Mouse (Mus musculus) left cerebral cortex, adult 8-10 months (tissue): ENCODE measurements at regions not wholly inside any gene's neighbourhood (a gene's known extent, or its start where the extent isn't known, plus 50 kb on each side); places are given as distances from the start of the nearest gene placed in this dataset.

Experiments
- DNase-seq, 2 experiments: peaks; one replicate each; pipeline ENCODE4 v3.0.0; 2022; ENCODE audit warnings: low spot score in 2 of 2

DNA sequence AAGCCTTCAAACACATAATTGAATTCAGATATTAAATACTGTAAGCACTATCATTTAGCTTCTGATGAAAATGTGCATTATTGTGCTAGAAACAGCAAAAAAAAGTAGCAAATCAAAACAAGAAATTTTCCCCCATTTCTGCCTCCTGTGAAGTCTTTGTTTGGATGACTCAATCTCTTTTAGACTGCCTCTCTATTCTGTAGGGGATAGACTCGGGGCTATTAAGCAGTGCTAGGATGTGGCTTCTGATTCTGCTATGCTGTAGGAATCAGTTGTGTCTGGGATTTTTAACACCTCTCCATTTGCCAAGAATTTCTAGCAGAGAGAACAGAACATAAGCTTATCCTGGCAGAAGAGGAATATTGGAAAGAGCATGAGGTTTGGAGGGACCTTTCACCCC, 775.2 kb downstream of the Tmem114 start:
- DNase-seq, result no peak

DNA sequence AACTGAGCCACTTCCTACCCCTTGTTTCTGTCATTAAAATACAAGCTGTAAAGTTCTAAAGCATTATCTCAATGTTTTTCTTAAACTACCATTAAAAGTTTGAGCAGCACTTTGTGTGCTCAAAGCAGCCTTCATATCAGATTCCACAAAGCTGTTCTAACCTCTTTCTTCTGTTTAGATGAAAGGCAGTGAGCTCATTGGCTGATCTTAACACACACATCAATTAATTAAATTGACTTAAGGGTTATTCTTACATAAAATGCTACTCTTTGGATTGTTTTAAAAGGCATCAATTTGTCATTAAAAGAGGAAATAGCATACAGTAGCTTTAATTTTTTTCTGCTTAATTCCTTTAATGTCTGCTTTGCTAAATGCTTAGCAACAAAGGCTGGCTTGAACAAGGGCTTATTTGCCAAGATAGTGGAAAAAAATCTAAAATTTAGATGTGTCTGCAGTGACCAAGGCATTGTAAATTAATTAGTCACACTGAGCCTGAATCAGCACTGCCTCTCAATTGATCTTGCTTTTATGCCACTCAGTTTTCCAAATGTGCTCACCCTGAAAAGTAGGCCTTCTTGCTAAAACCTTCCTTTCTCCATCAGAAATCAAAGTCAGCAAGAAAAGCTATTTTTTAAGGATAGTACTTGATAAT, 777.5 kb downstream of the Tmem114 start:
- DNase-seq, result no peak

GRCm38 (mm10) chr16:7644363-7644762, 780.6 kb downstream of the Tmem114 start:
- no peak for DNase-seq

DNA sequence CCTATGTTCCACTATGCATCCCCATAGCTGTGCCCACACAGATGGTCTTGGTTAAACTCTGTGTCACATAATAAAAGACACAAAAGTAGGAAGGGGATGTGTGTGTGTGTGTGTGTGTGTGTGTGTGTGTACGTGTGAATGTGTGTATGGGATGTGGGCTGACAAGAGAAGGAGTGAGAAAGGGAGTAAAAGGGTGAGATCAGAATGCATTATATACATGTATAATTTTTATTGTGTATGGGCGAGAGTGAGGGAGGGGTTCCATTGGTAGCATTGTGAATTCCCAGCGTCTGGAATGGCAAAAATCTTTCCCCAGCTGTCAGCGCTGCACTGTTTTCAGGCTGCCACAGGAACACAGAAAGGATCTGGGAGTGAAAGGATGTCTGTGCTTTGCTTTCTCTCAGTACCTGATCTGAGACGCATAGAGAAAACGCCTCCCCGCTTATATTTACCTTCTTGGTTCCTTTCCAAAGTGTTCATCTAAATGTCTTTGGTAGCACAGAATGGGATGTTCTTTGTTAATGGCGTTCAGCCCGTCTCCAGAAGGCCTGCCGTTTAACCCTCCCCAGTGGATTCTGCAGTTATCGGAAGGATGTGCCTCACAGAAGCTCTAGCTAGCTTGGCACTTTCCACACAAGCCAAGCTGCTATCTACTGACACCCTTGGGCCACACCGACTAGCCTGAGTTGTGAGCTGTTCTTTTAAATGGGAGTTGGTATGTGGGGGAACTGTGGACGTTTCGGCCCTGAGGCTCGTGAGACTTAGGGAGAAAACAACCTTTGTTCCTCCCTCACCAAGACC, 785.8 kb downstream of the Tmem114 start:
- DNase-seq, result no peak

DNA sequence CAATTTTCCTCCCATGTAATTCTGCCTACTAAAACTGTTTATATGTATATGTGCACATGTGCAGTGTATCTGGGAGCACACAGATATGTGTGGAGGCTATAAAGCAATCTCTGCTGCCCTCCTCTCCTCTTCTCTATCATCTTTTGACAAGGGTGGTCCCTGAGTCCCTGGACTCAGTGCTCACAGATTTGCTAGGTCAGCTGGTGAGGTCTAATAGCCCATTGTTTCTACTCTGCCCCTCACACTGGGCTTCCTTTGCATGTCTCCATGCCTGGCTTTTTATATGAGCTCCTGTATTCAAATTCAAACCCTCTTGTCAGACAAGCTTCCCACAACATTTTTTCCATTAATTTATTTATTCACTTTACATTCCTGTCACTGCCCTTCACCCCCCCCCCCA, 786.9 kb downstream of the Tmem114 start:
- DNase-seq, result no peak

DNA sequence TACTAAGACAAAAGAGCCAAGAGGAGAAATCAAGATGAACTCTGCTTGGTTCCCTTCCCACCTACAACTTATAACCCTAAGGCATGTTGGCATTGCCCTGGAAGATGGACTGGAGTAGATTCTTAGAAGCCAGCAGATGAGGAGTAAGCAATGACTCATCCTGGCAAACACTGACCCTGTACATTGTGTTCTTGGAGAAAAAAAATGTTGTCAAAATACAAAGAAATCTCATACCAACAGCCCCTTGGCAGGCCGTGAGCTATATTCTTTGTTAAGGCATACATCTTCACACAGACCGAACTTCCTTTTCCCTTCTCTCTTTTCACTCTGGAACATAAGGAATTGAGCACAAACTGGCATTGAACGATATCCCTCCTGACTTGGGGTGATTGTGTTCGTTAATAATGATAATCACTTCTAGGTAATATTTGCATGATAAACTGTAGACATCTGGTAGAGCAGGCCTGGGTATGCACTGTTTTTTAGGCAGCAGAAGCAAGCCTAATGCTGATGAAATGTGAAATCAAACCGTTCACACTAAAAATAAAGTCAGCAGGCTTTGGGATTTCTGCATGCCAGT, 787.7 kb downstream of the Tmem114 start:
- DNase-seq, result no peak

DNA sequence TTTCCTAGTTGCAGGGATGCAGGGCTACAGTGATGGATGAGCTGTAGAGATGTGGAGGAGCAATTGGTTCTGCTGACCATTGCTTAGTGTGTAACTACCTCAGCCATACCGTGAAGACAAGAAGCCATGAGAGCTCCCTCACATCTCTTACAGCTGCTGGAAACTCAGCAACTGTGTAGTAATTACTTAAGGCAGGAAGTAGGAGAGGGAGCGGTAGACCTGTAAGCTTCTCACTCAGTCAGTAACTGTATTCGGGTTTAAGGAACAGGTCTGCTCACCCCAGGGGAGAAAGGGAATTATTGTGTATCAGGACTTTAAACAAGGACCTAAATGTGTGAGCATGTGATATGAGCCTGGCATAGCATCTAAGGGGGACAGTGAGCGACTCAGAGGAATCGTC, 788.6 kb downstream of the Tmem114 start:
- no peak for DNase-seq

DNA sequence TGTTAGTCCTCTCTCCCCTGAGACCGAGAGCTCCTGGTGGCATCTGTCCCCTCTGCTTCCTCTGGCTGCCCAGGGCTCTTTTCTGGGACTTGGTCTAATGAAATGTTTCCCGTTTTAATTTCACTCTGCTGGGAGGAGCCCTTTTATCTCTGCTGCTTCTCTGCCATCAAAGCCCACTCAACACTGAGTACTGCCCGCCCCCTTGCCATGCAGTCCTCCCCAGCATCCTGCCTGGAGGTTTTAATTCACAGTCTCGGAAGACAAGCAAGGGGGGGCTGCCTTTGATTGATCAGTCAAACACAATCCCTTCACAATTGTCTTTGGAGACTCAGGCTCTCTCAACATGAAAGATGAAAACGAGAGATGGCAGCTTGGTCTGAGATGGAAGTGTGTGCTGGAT, 792.5 kb downstream of the Tmem114 start:
- no peak for DNase-seq

DNA sequence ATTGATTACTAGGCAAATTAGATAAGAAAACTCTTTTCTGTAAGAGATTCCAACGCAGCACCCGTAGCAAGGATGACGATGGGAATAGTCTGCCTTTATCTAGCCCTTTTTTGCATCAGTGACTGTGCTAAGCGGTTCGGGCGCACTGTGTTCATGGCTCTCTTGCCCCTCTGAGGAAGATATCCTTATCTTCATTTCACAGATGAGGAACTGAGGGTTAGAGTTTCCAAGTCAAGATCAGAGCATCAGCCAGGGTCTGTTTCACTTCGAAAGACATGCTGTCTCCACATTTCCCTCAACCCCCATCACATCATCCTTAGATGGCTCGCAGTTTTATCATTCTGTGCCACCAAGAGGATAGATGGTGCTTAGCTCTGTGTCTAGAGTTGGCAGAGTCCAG, 796.6 kb downstream of the Tmem114 start:
- DNase-seq, result no peak

DNA sequence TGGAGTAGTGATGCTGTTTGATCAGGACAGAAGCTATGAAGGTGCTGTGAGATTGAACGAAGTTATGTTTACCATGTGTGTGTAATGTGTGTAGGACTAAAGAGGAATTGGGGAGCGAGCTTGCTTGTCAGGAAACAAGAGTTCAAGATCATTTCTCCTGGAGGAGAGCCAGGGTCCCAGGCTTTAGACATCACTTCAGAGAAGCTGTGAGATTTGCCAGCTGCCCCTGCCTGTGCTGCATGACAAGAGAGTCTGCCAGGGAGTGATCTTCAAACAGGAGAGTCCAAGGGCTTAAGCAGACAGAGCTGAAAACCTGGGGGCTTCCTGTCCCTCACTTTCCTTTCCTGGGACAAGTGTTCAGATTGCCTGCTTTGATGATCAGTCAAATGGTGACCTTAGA, 818.3 kb downstream of the Tmem114 start:
- DNase-seq, result no peak

- no peak for DNase-seq
Measured at GRCm38 (mm10) chr16:7602428-7602827, 822.5 kb downstream of the Tmem114 start.

DNA sequence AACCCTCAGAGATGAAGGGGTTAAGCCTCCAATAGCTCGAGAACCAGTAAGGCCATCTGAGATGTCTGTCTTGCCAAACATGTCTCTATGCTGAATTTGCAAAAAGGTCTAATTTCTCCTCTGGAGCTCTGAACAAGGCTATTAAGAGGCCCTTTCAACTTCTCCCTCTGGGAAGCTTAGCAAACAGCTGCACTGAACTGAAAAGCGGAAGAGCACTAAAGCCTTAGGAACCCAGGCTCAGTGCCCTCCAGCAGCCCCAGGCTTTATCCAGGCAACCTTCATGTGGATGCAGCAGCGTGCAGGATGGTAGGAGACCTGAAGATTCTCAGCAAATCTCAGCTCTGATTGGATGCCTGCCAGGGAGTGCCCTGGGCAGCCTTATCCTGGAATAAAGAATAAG, 850.1 kb downstream of the Tmem114 start:
- no peak for DNase-seq

DNA sequence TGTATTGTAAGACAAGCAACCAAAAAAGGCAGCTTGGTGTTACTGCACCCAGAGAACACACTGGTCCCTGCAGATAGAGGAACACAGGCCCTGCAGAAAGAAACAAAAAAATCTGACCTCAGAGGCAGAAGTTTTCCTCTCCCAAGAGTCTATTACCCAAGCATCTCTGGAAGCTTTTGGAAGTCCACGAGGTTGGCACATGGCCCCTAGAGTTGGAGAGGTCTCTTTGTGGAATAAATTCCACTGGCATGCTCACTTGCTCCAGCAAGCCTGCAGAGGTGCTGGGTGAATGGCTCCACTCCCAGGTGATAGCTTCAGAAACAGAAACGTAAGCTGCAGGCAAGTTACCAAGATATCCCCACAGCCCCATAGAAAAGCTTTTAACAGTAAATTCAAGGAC, 864.1 kb downstream of the Tmem114 start:
- DNase-seq, result no peak

GRCm38 (mm10) chr16:7559177-7559576, 865.8 kb downstream of the Tmem114 start:
- DNase-seq, result no peak

GRCm38 (mm10) chr16:7558637-7559036, 866.3 kb downstream of the Tmem114 start:
- DNase-seq, result no peak

- no peak for DNase-seq
Measured at GRCm38 (mm10) chr16:7555911-7556310, 869.0 kb downstream of the Tmem114 start.

- no peak for DNase-seq
Measured at GRCm38 (mm10) chr16:7549568-7549967, 875.4 kb downstream of the Tmem114 start.

DNA sequence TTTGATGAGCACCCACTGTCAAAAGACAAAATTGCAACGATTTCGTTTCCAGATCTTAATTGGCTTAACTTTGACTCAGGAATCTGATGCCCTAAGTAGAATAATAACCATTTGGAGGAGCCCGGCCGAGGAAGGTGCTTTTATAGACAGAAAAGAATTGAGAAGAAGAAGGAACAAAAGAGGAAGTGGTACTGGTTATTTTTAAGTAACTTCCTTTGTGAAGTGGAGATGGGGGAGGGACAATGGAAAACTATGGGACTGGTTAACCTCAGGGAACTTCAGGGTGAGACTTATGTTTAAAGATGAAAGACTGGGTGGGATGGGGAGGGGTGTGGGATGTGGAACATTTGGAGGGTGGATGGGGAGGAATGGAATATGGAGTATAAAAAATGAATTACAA, 880.9 kb downstream of the Tmem114 start:
- no peak for DNase-seq

GRCm38 (mm10) chr16:7529811-7530210, 895.1 kb downstream of the Tmem114 start:
- DNase-seq, result no peak

DNA sequence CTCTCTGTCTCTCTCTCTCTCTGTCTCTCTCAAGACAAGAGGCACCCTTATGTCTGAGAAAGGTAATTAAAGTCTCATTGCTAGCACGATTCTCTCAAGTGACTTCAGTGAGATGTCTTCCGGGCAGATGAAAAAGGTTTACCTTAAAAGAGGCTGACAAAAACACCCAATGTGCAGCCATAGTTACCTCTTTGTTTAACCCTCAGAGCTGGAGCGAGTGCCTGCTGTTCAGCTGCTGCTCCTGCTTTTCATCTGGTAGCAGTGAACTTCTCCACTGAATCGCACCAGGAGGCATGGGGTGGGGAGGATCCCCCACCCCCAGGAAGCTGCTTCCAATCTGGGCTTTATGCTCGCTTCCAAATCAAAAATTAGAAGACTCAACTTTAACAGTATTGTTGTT, 896.0 kb downstream of the Tmem114 start:
- DNase-seq, result no peak

DNA sequence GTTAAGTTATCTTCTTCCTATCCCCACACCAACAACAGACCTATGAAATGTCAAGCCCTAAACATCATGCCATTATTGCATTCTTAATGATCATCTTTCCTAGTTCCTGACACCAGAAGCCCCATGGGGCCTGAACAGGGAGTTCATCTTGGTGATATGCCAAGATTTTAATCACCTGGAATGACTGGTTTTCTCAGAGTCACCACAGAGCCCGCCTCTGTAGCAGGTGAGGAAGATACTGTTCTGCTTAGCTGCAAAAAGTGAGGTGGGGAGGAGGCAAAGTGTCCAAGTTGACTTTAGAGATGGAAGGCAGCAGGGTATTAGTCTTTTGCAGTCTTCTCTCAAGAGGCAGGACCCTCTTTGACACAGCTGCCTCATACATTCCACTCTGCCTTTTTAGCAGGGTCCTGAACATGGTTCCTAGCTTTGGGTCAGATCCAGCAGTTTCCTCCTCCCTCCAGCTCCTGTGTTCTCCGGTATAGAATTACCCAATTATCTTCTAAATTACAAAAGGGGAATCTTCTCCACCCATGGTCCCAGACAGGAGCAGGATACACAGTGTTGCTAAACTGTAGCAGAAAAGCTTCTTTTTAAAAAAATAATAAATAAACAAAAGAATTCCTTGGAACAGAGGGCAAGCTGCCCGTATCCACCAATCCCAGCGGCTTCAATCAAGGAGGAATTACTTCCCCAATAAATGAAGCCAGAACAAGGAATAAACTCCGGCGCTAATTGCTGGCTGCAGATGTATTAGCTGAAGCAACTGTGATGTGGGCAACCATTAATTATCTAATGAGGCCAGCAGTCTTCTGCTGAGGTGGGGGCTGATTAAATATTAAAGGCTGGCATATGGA, 896.8 kb downstream of the Tmem114 start:
- DNase-seq, result no peak

DNA sequence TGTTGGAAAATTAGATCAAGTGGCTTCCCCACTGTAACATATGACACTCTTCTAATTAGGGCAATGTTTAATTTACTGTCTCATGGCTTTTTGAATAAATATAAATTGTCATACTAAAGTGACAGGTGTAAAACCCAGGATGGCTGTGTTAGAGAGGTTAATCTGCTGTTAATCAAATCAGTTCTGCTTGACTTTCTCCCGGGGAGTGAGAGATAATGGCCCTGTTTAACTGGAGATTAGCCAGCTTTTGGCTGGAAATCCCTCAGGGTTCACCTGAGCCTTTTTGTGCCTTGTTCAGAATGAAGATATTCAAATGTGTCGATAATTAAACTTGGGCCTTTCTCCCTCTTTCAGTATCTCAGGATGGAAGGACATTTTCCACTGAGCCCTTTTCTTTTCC, 906.2 kb downstream of the Tmem114 start:
- no peak for DNase-seq
